Mouse (Mus musculus) E14TG2a.4 (cell line): ENCODE results near the gene Cdh6.

Source experiments
- H3K27me3 ChIP-seq: 2 replicates; pipeline ENCODE4 v1.6.1; 2014; ENCODE audit warnings: low read length, control low read depth; ENCODE audit not compliant: insufficient read depth
- H3K36me3 ChIP-seq: 2 replicates; pipeline ENCODE4 v1.6.1; 2014; ENCODE audit warnings: low read length, control low read depth; ENCODE audit not compliant: insufficient read depth
- H3K4me1 ChIP-seq: replicated peaks from 2 replicates; pipeline ENCODE4 v1.6.1; 2014; ENCODE audit warnings: low read depth, low read length, control low read depth
- H3K4me3 ChIP-seq: replicated peaks from 2 replicates; pipeline ENCODE4 v1.5.1; 2014; ENCODE audit warnings: mild to moderate bottlenecking, low read length
- H3K9me3 ChIP-seq: 2 replicates; pipeline ENCODE4 v1.6.1; 2014; ENCODE audit warnings: low read length, control low read depth
- CTCF ChIP-seq: conservative IDR thresholded peaks from 2 replicates; pipeline ENCODE4 v1.5.1; 2014; ENCODE audit warnings: low read length
- NANOG ChIP-seq: IDR thresholded peaks from 2 replicates; pipeline ENCODE4 v1.6.1; 2014; ENCODE audit warnings: borderline replicate concordance, low read length, mixed read lengths
- POU5F1 ChIP-seq: IDR thresholded peaks from 2 replicates; pipeline ENCODE4 v1.6.1; 2014; ENCODE audit warnings: low read length, borderline replicate concordance

Gene Cdh6

GRCm38 (mm10) chr15:13001549-13001948, 171.9 kb downstream of the Cdh6 start:
- Histone ChIP-seq H3K4me3 (no peak overlapping the region), H3K27me3 (peaks cover 6% of the 10 kb centered on the region; the same call in 1 of the 2 replicates), H3K9me3 (no peaks in the 10 kb centered on the region), H3K36me3 (no peaks in the 10 kb centered on the region), H3K4me1 (0 out of 2 replicates have a peak, but pooled peaks cover 4% of the 10 kb centered on the region)
- no peak for TF ChIP-seq POU5F1
- TF ChIP-seq NANOG, result no peak
- TF ChIP-seq CTCF, result no peak

GRCm38 (mm10) chr15:12994563-12995359, 178.7 kb downstream of the Cdh6 start:
- Histone ChIP-seq H3K4me3 (no peak overlapping the region), H3K9me3 (no peaks in the 10 kb centered on the region), H3K4me1 (no peaks in the 10 kb centered on the region), H3K27me3 (no peaks in the 10 kb centered on the region), H3K36me3 (no peaks in the 10 kb centered on the region)
- TF ChIP-seq POU5F1 (no peak), NANOG (no peak), CTCF (no peak)
